Comparison of ENCODE assay signal across 8 mouse cellular contexts in genomic region chr5:135488881-135489694, GRCm38 (mm10). TPM values are rescaled to one million over a fixed set of nuclear protein-coding genes. Genes with fewer than 3 reads are reported as not detected.
DNase-seq lines count a peak whose midpoint lies in the region; ATAC-seq lines count a peak whose summit lies in the region.

No protein-coding gene starts in this region.

- H3K36me3 ChIP-seq in intestine, embryonic 16.5 days (ENCODE audit: control insufficient read depth, insufficient read depth, low read length): no peaks in the 10 kb centered on the region

- no peaks in the 10 kb centered on the region for H3K27me3 ChIP-seq in intestine, embryonic 16.5 days (replicated peaks; ENCODE audit: control insufficient read depth, insufficient read depth, low read length)

- DNase-seq in adrenal gland, adult 8-10 months: peak; percentile 54
- DNase-seq in embryo, embryonic 10.5 days (ENCODE audit: low spot score): peak; percentile 88
- DNase-seq in gastrocnemius, postnatal 4 days (ENCODE audit: low spot score in 2 of 2): peak; percentile 62 to 82
- peak; percentile 71 to 75 for DNase-seq in left cerebral cortex, postnatal 36 days (ENCODE audit: low spot score in 2 of 2)
- peak; percentile 75 for DNase-seq in right cerebral cortex, postnatal 14 days

- H3K4me2 ChIP-seq in intestine, embryonic 16.5 days (ENCODE audit: low read depth, low read length): peak overlapping the region; percentile 90

- ATAC-seq in intestine, embryonic 16.5 days: peak; percentile 87
- peak; percentile 64 for ATAC-seq in megakaryocyte-erythroid progenitor cell, adult 5-6 weeks (replicated peaks; ENCODE audit: low FRiP score, low TSS enrichment, poor library complexity, severe bottlenecking)
- ATAC-seq in activated CD4-positive, CD25-positive, alpha-beta regulatory T cell, adult 4 months: no peak

- peak overlapping the region; percentile 70 for H3K4me3 ChIP-seq in intestine, embryonic 16.5 days (ENCODE audit: low read length)

- H3K4me1 ChIP-seq in intestine, embryonic 16.5 days (ENCODE audit: control insufficient read depth, insufficient read depth, low read length): peaks cover 15% of the 10 kb centered on the region

- H3K9me3 ChIP-seq in intestine, embryonic 16.5 days (ENCODE audit: control insufficient read depth, low read length): no peaks in the 10 kb centered on the region

- WGBS in intestine, embryonic 16.5 days: under 1% methylated on average over 57 of the region's 59 CpGs

- peak overlapping the region; percentile 90 for H3K27ac ChIP-seq in intestine, embryonic 16.5 days (ENCODE audit: low read length)

- peak overlapping the region; percentile 74 for H3K9ac ChIP-seq in intestine, embryonic 16.5 days (ENCODE audit: low read depth, low read length)

- intact Hi-C loops in left cerebral cortex, postnatal 36 days (cut with DNase I): loop anchor here (1.0 kb wide), 1 partner anchor 29 kb away; no protein-coding TSS in a partner anchor

RNA-seq across cellular contexts. Expression of gene Hip1, which starts 55.8 kb away (rescaled TPM):
- total RNA-seq in adrenal gland, adult 8-10 months (2022): 10 to 100 TPM; 18.9 to 39.9 (median 33.1) TPM
- total RNA-seq in gastrocnemius, postnatal 4 days (2021): 100 to 1,000 TPM; 125 to 128 TPM
- polyA plus RNA-seq in intestine, embryonic 16.5 days (2015; fragmentation: Nextera tagmentation; extraction: Ambion mirVana): 15.0 and 15.3 TPM in 2 replicates
- total RNA-seq in left cerebral cortex, postnatal 36 days (2021): 10 to 100 TPM; 44.6 to 61.3 TPM
- total RNA-seq in megakaryocyte-erythroid progenitor cell, adult 5-6 weeks (2014; fragmentation: Nextera tagmentation): 0.79 and 1.2 TPM in 2 replicates
- 0.19 and 0.23 TPM in 2 replicates for total RNA-seq in megakaryocyte-erythroid progenitor cell, adult 5-6 weeks (2017)
- polyA plus RNA-seq in activated CD4-positive, CD25-positive, alpha-beta regulatory T cell, adult 4 months (2017; shearing (Covaris generic)): 1 to 10 TPM; 8.6 to 8.7 TPM

Comparison
In these comparisons a context has a peak if more than half of its experiments do, and no peak if none do; other contexts are left out.
1. RNA of gene Hip1, which starts 55.8 kb away (total RNA-seq): 125 to 128 TPM in gastrocnemius, postnatal 4 days, 44.6 to 61.3 TPM in left cerebral cortex, postnatal 36 days and 18.9 to 39.9 TPM in adrenal gland, adult 8-10 months; 0.19 to 1.2 TPM in megakaryocyte-erythroid progenitor cell, adult 5-6 weeks; every median in the first group is over 4 times any median in the second.
2. Peak in every context shown above with its lines, with median percentiles within 50 percentile points of each other: DNase-seq.